Mouse (Mus musculus) intestine, embryonic 14.5 days (tissue): ENCODE measurements around the gene Lpin2. TPM values are rescaled to one million over a fixed set of nuclear protein-coding genes. Genes with fewer than 3 reads are reported as not detected.

Experiments used
- ATAC-seq: fragments of 200-750 bp; cut with Nextera tagmentation; replicated peaks from 2 replicates; pipeline ENCODE4 v1.8.0; 2017; ENCODE audit warnings: low read depth, moderate number of reproducible peaks, moderate TSS enrichment, moderate library complexity; ENCODE audit not compliant: low FRiP score, low TSS enrichment
- DNase-seq: peaks from one replicate; pipeline ENCODE4 v3.0.0-alpha.2; 2018; ENCODE audit warnings: low spot score
- H3K27ac ChIP-seq: fragments of 300-500 bp; sonication (generic); 2 replicates; pipeline ENCODE4 v1.5.1; 2014; ENCODE audit warnings: low read depth, mild to moderate bottlenecking, control low read depth
- H3K27me3 ChIP-seq: fragments of 300-500 bp; sonication (generic); replicated peaks from 2 replicates; pipeline ENCODE4 v1.6.1; 2014; ENCODE audit warnings: low read length, control low read depth; ENCODE audit not compliant: control insufficient read depth, insufficient read depth
- H3K36me3 ChIP-seq: fragments of 300-500 bp; sonication (generic); 2 replicates; pipeline ENCODE4 v1.6.1; 2014; ENCODE audit warnings: low read length, control low read depth; ENCODE audit not compliant: control insufficient read depth, insufficient read depth
- H3K4me1 ChIP-seq: fragments of 300-500 bp; sonication (generic); replicated peaks from 2 replicates; pipeline ENCODE4 v1.6.1; 2014; ENCODE audit warnings: low read length, control low read depth, mixed read lengths; ENCODE audit not compliant: control insufficient read depth, insufficient read depth
- H3K4me2 ChIP-seq: fragments of 300-500 bp; sonication (generic); 2 replicates; pipeline ENCODE4 v1.6.1; 2014; ENCODE audit warnings: low read length
- H3K4me3 ChIP-seq: fragments of 300-500 bp; sonication (generic); 2 replicates; pipeline ENCODE4 v1.5.1; 2014; ENCODE audit warnings: low read depth, low read length, control low read depth, mixed read lengths
- H3K9ac ChIP-seq: fragments of 300-500 bp; sonication (generic); 2 replicates; pipeline ENCODE4 v1.6.1; 2014; ENCODE audit warnings: mild to moderate bottlenecking, low read length
- H3K9me3 ChIP-seq: fragments of 300-500 bp; sonication (generic); 2 replicates; pipeline ENCODE4 v1.6.1; 2016; ENCODE audit warnings: low read length, control low read depth; ENCODE audit not compliant: control insufficient read depth
- WGBS: fragments of 180-500 bp; shearing (Covaris S2); extraction: QIAGEN DNeasy Blood & Tissue Kit; methylation state at CpG from one replicate; pipeline ENCODE4 v1.1.7; 2014; 5-methylcytosine and 5-hydroxymethylcytosine counted together
- polyA plus RNA-seq: library from polyadenylated mRNA; unstranded; fragments of >200 nt; fragmentation: Nextera tagmentation; extraction: Ambion mirVana; gene quantifications from 2 replicates; pipeline ENCODE4 v1.2.1, GENCODE M21; 2014

Gene Lpin2
- 27.3 and 31.9 TPM in 2 replicates for polyA plus RNA-seq

DNA sequence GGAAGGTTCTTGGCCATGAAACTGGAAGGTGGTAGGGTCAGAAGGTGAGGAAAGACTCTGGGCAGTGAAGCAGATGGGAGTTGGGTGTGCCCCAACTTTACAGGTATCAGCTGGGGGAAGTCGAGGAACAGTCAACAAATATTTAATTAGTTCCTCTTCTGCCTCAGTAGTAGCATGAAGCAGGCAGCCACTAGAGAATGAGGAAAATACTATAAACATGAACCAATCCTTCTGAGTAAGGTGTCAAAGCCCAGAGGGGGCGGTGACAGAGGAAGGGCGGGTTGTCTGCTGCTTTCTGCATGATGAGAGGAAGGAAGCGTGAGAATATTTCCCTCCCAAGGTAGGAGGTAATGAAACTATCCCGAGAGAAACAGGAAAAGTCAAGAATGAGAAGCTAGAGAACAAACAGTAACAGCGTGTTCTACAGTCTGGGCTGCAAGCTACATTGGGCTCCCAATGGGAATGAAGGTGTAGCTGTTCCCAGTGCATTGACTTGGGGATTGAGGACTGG, at the start of gene Lpin2:
Lpin2 (plus strand) TSS at position 350 of the 511 bp plus-strand sequence.
- DNase-seq, result no peak
- WGBS, result 18% methylated on average over 6 of the region's 6 CpGs
- H3K9me3 ChIP-seq, result no peaks in the 10 kb centered on the region
- peaks cover 18% of the 10 kb centered on the region for H3K4me1 ChIP-seq
- H3K27me3 ChIP-seq, result no peaks in the 10 kb centered on the region
- H3K27ac ChIP-seq, result peak within 1 kb of the TSS; percentile 85
- H3K9ac ChIP-seq, result peak within 1 kb of the TSS; percentile 85
- peak within 1 kb of the TSS; percentile 91 for H3K4me2 ChIP-seq
- H3K4me3 ChIP-seq, result peak within 1 kb of the TSS; percentile 75
- ATAC-seq, result no peak
- no peaks in the 10 kb centered on the region for H3K36me3 ChIP-seq

DNA sequence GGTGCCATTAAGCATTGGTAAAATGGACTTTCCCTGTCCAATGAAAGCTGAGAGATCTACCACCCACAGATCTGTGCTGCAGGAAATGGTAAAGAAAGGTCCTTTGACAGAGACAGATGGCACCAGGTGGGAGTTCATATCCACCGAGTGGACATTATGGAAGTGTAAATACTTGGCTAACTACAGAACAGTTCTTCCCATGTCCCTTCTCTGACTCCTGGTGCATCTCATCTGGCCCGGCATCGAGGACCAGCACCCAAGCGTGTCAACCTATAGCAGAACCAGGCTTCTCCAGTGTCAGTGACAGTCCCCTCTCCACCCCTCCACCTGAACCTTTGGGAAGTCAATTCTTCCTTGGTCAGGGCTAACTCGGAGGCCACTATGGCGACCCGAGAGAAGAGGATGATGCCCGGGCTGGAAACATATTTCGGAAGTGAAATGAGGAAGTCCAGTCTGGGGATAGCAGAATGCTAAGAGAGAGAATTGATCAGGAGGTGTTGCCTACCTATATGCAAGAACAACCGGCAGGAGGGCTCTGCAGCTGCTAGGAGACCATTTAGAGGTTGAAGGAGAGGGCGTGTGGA, 49.4 kb upstream of the Lpin2 start:
- Histone ChIP-seq H3K27ac (no peak overlapping the region), H3K4me3 (no peak overlapping the region), H3K27me3 (no peaks in the 10 kb centered on the region), H3K36me3 (no peaks in the 10 kb centered on the region), H3K4me1 (peaks cover 12% of the 10 kb centered on the region), H3K9me3 (no peaks in the 10 kb centered on the region), H3K9ac (no peak overlapping the region), H3K4me2 (no peak overlapping the region)
- WGBS, result 85% methylated on average over 11 of the region's 11 CpGs
- DNase-seq (peak; percentile 28), ATAC-seq (no peak)

DNA sequence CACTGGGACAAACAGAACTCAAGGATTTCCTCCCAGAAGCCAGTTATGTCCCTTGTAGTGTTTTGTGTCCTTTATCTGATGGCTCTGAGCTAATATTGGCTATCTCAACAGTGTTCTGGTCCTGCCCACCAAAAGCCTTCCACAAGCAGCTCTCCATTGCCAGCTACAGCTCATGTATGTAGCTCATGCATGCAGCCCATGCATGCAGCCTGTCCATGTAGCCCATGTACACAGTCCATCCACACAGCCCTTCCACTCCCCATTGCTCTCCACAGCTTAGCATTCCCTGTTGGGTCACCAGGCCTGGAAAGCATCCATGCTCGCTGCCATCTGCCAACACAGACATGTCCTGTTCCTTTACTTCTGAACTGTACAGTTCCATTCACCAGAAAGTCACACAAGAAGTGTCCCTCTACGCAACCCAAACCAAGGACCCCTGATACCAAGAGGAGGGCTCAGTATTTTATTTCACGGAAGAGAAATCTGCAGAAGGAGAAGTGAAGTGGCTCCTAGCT, 47.9 kb upstream of the Lpin2 start:
- peak; percentile 23 for DNase-seq
- 87% methylated on average over 3 of the region's 3 CpGs for WGBS

DNA sequence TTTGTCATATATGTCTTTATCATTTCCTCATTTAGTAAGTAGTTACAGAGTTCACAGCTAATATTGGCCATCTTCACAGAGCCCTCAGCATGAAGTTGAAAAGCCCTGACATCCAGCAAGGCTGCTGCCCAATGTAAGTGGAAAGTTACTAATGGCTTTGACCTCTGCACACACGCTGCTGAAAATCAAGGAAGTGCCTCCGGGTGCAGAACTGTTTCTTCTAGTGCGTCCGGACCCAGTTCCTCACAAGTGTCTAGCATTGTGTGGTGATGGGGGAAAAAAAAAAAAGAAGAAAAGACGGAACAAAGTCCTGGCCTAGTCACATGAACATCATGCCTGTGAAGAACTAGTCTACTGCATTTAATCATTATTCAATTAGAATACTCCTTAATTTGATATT, 47.3 kb upstream of the Lpin2 start:
- H3K4me2 ChIP-seq, result no peak overlapping the region
- H3K4me1 ChIP-seq, result peaks cover 10% of the 10 kb centered on the region
- no peak overlapping the region for H3K9ac ChIP-seq
- H3K27me3 ChIP-seq, result no peaks in the 10 kb centered on the region
- DNase-seq (peak; percentile 36), ATAC-seq (no peak)
- no peak overlapping the region for H3K4me3 ChIP-seq
- no peaks in the 10 kb centered on the region for H3K36me3 ChIP-seq
- H3K9me3 ChIP-seq, result no peaks in the 10 kb centered on the region
- no peak overlapping the region for H3K27ac ChIP-seq
- WGBS, result 43% methylated on average over 5 of the region's 5 CpGs

More for the DNA sequence above, 47.9 kb upstream of the Lpin2 start:
- no peak overlapping the region for H3K9ac ChIP-seq
- H3K4me2 ChIP-seq, result no peak overlapping the region
- ATAC-seq, result no peak
- peaks cover 12% of the 10 kb centered on the region for H3K4me1 ChIP-seq
- H3K9me3 ChIP-seq, result no peaks in the 10 kb centered on the region
- H3K27ac ChIP-seq, result no peak overlapping the region
- H3K27me3 ChIP-seq, result no peaks in the 10 kb centered on the region
- no peak overlapping the region for H3K4me3 ChIP-seq
- no peaks in the 10 kb centered on the region for H3K36me3 ChIP-seq

DNA sequence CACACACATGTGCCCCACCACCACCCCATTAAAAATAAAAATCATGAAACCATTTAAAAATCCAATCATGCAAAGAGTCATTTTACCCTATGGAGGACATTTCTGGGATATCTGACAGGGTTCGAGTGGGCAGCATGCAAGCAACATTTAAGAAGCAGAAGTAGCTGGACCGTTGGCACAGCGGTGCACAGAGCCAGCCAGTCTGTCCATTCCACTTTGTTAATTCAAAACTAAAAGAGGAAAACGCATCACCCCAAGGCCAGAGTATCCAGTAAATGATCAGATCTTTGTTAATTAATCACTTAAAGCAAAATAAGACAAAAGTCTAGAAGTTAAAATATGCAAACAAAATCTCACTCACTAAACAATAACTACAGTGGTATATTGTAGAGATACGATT, 46.5 kb upstream of the Lpin2 start:
- Histone ChIP-seq H3K4me1 (peaks cover 6% of the 10 kb centered on the region; the same call in 1 of the 2 replicates), H3K27ac (no peak overlapping the region)

DNA sequence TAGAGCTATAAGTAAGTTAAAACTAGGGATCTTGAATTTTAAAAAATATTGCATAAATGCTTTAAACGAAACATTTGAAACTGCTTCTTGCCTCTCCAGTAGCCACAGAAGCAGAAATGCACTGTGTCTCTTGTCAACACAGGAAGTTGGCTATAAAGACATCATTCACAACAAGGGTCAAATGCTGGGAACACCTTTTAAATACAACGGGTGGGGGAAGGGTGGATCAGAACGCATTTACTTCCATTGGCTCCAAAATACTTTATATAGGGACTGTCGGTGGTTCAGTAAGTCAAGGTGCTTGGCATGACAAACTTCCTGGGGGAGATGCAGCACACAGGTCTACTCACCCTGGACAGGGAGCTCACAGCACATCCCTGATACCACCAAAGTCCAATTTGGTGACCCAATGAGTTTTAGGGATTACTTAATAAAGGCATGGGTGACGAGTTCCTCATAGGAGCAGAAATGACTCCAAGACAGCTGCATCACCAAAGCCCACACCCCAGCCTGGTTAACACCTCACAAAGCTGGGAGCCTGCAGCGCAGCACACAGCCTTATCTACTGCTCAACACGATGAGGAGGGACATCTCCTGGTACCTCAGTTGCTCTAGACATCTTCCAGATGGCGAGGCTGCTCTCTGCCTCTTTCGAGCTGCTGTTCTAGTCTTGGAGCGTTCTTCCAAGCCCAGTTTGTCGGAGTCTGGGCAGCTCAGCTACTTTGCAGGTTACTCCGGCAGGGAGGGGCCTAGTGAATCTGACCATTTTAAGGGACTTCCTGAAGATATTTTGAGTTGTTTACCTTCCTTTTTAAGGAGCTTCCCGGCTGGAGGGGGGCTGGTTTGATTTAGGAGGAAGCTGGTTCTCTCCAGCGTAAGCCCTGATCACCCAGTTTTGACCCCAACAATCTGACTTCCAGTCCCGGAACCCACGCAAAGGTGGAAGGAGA, 45.7 kb upstream of the Lpin2 start:
- Histone ChIP-seq H3K4me2 (no peak overlapping the region), H3K9me3 (no peaks in the 10 kb centered on the region), H3K27ac (no peak overlapping the region), H3K9ac (no peak overlapping the region), H3K36me3 (no peaks in the 10 kb centered on the region), H3K4me1 (peaks cover 6% of the 10 kb centered on the region; the same call in 1 of the 2 replicates), H3K4me3 (no peak overlapping the region), H3K27me3 (no peaks in the 10 kb centered on the region)
- peak; percentile 38 for DNase-seq
- ATAC-seq, result no peak
- 62% methylated on average over 16 of the region's 16 CpGs for WGBS

More for the DNA sequence above, 46.5 kb upstream of the Lpin2 start:
- H3K4me3 ChIP-seq, result no peak overlapping the region
- H3K4me2 ChIP-seq, result no peak overlapping the region
- ATAC-seq (no peak), DNase-seq (no peak)
- WGBS, result 85% methylated on average over 5 of the region's 5 CpGs
- H3K27me3 ChIP-seq, result no peaks in the 10 kb centered on the region
- no peaks in the 10 kb centered on the region for H3K9me3 ChIP-seq
- H3K9ac ChIP-seq, result no peak overlapping the region
- no peaks in the 10 kb centered on the region for H3K36me3 ChIP-seq

DNA sequence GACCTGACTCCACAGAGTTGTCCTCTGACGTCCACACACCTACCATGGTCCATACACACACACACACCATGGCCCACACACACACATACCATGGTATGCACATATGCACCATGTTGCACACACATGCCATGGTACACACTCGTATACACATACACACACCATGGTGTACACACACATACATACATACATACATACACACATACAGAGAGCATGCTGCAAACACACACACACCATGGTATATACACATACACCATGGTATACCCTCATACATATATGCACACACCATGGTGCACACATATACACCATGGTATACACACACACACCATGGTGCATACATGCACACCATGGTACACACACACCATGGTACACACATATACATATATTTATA, 45.0 kb upstream of the Lpin2 start:
- H3K4me3 ChIP-seq, result no peak overlapping the region
- no peak overlapping the region for H3K27ac ChIP-seq
- no peaks in the 10 kb centered on the region for H3K9me3 ChIP-seq
- ATAC-seq (no peak), DNase-seq (no peak)
- no peaks in the 10 kb centered on the region for H3K36me3 ChIP-seq
- 79% methylated on average over 2 of the region's 2 CpGs for WGBS
- H3K4me2 ChIP-seq, result no peak overlapping the region
- no peak overlapping the region for H3K9ac ChIP-seq
- no peaks in the 10 kb centered on the region for H3K27me3 ChIP-seq
- H3K4me1 ChIP-seq, result peaks cover 6% of the 10 kb centered on the region; the same call in 1 of the 2 replicates

DNA sequence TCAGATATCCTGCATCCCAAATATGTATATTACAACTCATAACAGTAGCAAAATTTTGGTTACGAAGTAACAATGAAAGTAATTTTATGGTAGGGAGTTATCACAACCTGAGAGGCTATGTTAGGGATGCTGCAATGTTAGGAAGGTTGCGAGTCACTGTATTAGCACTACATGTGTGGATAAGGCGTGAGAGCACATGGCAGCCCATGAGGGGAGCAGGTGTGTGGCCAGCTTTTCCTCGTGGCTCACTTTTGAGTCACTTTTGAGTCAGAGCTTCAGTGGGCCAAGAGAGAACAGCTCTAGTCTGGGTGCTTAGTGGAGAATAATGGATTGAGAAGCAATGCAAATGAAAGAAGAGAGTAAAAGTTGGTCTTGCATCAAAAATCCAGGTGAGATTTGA, 40.3 kb upstream of the Lpin2 start:
- Histone ChIP-seq H3K9me3 (no peaks in the 10 kb centered on the region), H3K4me2 (no peak overlapping the region), H3K36me3 (no peaks in the 10 kb centered on the region), H3K27ac (no peak overlapping the region), H3K9ac (no peak overlapping the region), H3K4me3 (no peak overlapping the region), H3K27me3 (no peaks in the 10 kb centered on the region), H3K4me1 (no peaks in the 10 kb centered on the region)
- DNase-seq, result peak; percentile 25
- no peak for ATAC-seq
- WGBS, result 86% methylated on average over 4 of the region's 4 CpGs
